Mouse (Mus musculus) central nervous system, embryonic 18 days (tissue): Measurements from ENCODE around the gene Cryge. TPM values are rescaled to one million over a fixed set of nuclear protein-coding genes. Genes with fewer than 3 reads are reported as not detected.

Experiments
- polyA plus RNA-seq: library from polyadenylated mRNA; depleted of rRNA; stranded (reverse); fragments of >200 nt; gene quantifications from 2 replicates; pipeline ENCODE4 v1.2.3, GENCODE M21; 2012; rRNA removed

The Cryge gene
- polyA plus RNA-seq = not detected in 2 replicates

GRCm38 (mm10) chr1:65050952-65051351 lies at the start of gene Cryge:
Gene Cryge, minus strand, starts transcription at chr1:65051149.

GRCm38 (mm10) chr1:65082188-65082587 lies 31.2 kb upstream of the Cryge start, which contains the start of gene Crygb:
Gene Crygb, minus strand, starts transcription at chr1:65082288.

GRCm38 (mm10) chr1:65073589-65073988 lies 22.6 kb upstream of the Cryge start, which contains the start of gene Crygc:
Gene Crygc, minus strand, starts transcription at chr1:65073689.

GRCm38 (mm10) chr1:65063352-65063751 lies 12.4 kb upstream of the Cryge start, which contains the start of gene Crygd:
Gene Crygd, minus strand, starts transcription at chr1:65063452.

GRCm38 (mm10) chr1:65032641-65033040 lies 18.3 kb downstream of the Cryge start, which contains the start of gene Akr1cl:
Gene Akr1cl, minus strand, starts transcription at chr1:65032759.

Other genes starting within 250 kb of the Cryge start
- 5.9 and 6.2 TPM in 2 replicates for gene Plekhm3, start 94.3 kb downstream of the Cryge start, polyA plus RNA-seq
- 0.04 TPM in 1 of 2 replicates, not detected in the other for gene Akr1cl, start 18.4 kb downstream of the Cryge start, polyA plus RNA-seq
- not detected in 2 replicates for gene Crygd, start 12.3 kb upstream of the Cryge start, polyA plus RNA-seq
- gene Crygc, start 22.5 kb upstream of the Cryge start, polyA plus RNA-seq = 0.13 TPM in 1 of 2 replicates, not detected in the other
- gene Crygb, start 31.1 kb upstream of the Cryge start, polyA plus RNA-seq = 0.09 TPM in 1 of 2 replicates, not detected in the other
- gene Cryga, start 52.2 kb upstream of the Cryge start, polyA plus RNA-seq = 0.48 and 0.63 TPM in 2 replicates
- 0.22 and 0.39 TPM in 2 replicates for gene Gm28845, start 68.4 kb upstream of the Cryge start, polyA plus RNA-seq
- 4.6 and 5.1 TPM in 2 replicates for gene D630023F18Rik, start 72.1 kb upstream of the Cryge start, polyA plus RNA-seq
- gene Idh1, start 135.4 kb upstream of the Cryge start, polyA plus RNA-seq = 286 and 293 TPM in 2 replicates
- 13.0 and 13.1 TPM in 2 replicates for gene Pikfyve, start 135.5 kb upstream of the Cryge start, polyA plus RNA-seq
- 1.9 and 2.1 TPM in 2 replicates for gene Pth2r, start 230.9 kb upstream of the Cryge start, polyA plus RNA-seq